Mouse (Mus musculus) MEL (cell line): ENCODE measurements around the gene Ttc9. TPM values are rescaled to one million over a fixed set of nuclear protein-coding genes. Genes with fewer than 3 reads are reported as not detected.

ENCODE experiments used
- DNase-seq: peaks from one replicate; pipeline ENCODE4 v3.0.0; 2011; ENCODE audit warnings: low read depth, low spot score
- H3K27ac ChIP-seq: 2 replicates; pipeline ENCODE4 v1.5.1; 2012; ENCODE audit warnings: low read depth, mild to moderate bottlenecking, control low read depth, low read length, moderate library complexity; ENCODE audit not compliant: control insufficient read depth
- H3K27me3 ChIP-seq, 2 experiments: fragments of 150-350 bp in 1 of 2; sonication (generic) in 1 of 2; 2 replicates each; pipeline ENCODE4 v1.6.1; 2012; ENCODE audit warnings: low read length in 2 of 2, mild to moderate bottlenecking in 2 of 2, improper control_type of control experiment in 1 of 2, moderate library complexity in 1 of 2; ENCODE audit not compliant: insufficient read depth in 2 of 2, control insufficient read depth in 1 of 2
- H3K36me3 ChIP-seq, 2 experiments: 2 replicates each; pipeline ENCODE4 v1.6.1; 2012 to 2014; ENCODE audit warnings: low read length in 2 of 2, improper control_type of control experiment in 1 of 2, inconsistent platforms in 1 of 2, mild to moderate bottlenecking in 1 of 2; ENCODE audit not compliant: insufficient read depth in 2 of 2, control insufficient read depth in 1 of 2
- H3K4me1 ChIP-seq, 2 experiments: fragments of 150-350 bp in 1 of 2; sonication (generic) in 1 of 2; 2 replicates each; pipeline ENCODE4 v1.6.1; 2012; ENCODE audit warnings: low read length in 2 of 2, improper control_type of control experiment in 1 of 2, mild to moderate bottlenecking in 1 of 2; ENCODE audit not compliant: insufficient read depth in 2 of 2, control insufficient read depth in 1 of 2
- H3K4me3 ChIP-seq, 2 experiments: fragments of 150-350 bp in 1 of 2; sonication (generic) in 1 of 2; 2 replicates each; pipeline ENCODE4 v1.5.1; 2012; ENCODE audit warnings: low read depth in 2 of 2, low read length in 2 of 2, mild to moderate bottlenecking in 2 of 2, moderate library complexity in 2 of 2, control low read depth in 1 of 2, improper control_type of control experiment in 1 of 2; ENCODE audit not compliant: control insufficient read depth in 1 of 2, insufficient read depth in 1 of 2
- H3K79me2 ChIP-seq: 2 replicates; pipeline ENCODE4 v1.6.1; 2012; ENCODE audit warnings: mild to moderate bottlenecking, low read length, moderate library complexity; ENCODE audit not compliant: control insufficient read depth, poor library complexity, insufficient read depth
- H3K9ac ChIP-seq: 2 replicates; pipeline ENCODE4 v1.6.1; 2012; ENCODE audit warnings: low read depth, mild to moderate bottlenecking, control low read depth, low read length, moderate library complexity; ENCODE audit not compliant: control insufficient read depth, poor library complexity, severe bottlenecking
- H3K9me3 ChIP-seq: fragments of 150-350 bp; sonication (generic); replicated peaks from 2 replicates; pipeline ENCODE4 v1.6.1; 2012; ENCODE audit warnings: mild to moderate bottlenecking, low read length, improper control_type of control experiment, moderate library complexity; ENCODE audit not compliant: insufficient read depth
- CTCF ChIP-seq, 3 experiments: IDR thresholded peaks in 2 of 3; conservative IDR thresholded peaks in 1 of 3; 2 replicates each; pipeline ENCODE4 v1.5.1; 2011 to 2012; ENCODE audit warnings: low read length in 3 of 3, low read depth in 2 of 3, mild to moderate bottlenecking in 2 of 3, improper control_type of control experiment in 1 of 3, inconsistent platforms in 1 of 3, mixed read lengths in 1 of 3, moderate library complexity in 1 of 3; ENCODE audit not compliant: control insufficient read depth in 1 of 3, insufficient read depth in 1 of 3, poor library complexity in 1 of 3, severe bottlenecking in 1 of 3
- E2F4 ChIP-seq: IDR thresholded peaks from 2 replicates; pipeline ENCODE4 v1.6.1; 2011; ENCODE audit warnings: low read depth, low read length, improper control_type of control experiment, borderline replicate concordance
- ELF1 ChIP-seq: IDR thresholded peaks from 2 replicates; pipeline ENCODE4 v1.6.1; 2014; ENCODE audit warnings: low read depth, mild to moderate bottlenecking, inconsistent platforms, low read length, improper control_type of control experiment, moderate library complexity
- EP300 ChIP-seq, 2 experiments: IDR thresholded peaks; 2 replicates each; pipeline ENCODE4 v1.6.1; 2011; ENCODE audit warnings: improper control_type of control experiment in 2 of 2, low read length in 2 of 2, low read depth in 1 of 2, mild to moderate bottlenecking in 1 of 2
- ETS1 ChIP-seq: IDR thresholded peaks from 2 replicates; pipeline ENCODE4 v1.6.1; 2012; ENCODE audit warnings: low read depth, mild to moderate bottlenecking, inconsistent platforms, low read length, improper control_type of control experiment, moderate library complexity
- GABPA ChIP-seq: IDR thresholded peaks from 2 replicates; pipeline ENCODE4 v1.6.1; 2012; ENCODE audit warnings: low read depth, mild to moderate bottlenecking, inconsistent platforms, low read length, improper control_type of control experiment, moderate library complexity
- HCFC1 ChIP-seq: IDR thresholded peaks from 2 replicates; pipeline ENCODE4 v1.6.1; 2012; ENCODE audit warnings: low read depth, mild to moderate bottlenecking, inconsistent platforms, low read length, improper control_type of control experiment, moderate library complexity
- JUND ChIP-seq: IDR thresholded peaks from 2 replicates; pipeline ENCODE4 v1.6.1; 2011; ENCODE audit warnings: low read depth, mild to moderate bottlenecking, improper control_type of control experiment, low read length
- MEF2A ChIP-seq: IDR thresholded peaks from 2 replicates; pipeline ENCODE4 v1.6.1; 2014; ENCODE audit warnings: low read depth, mild to moderate bottlenecking, inconsistent platforms, low read length, improper control_type of control experiment; ENCODE audit not compliant: poor library complexity, insufficient replicate concordance, severe bottlenecking; ENCODE audit errors: extremely low read depth
- MYB ChIP-seq: IDR thresholded peaks from 2 replicates; pipeline ENCODE4 v1.6.1; 2011; ENCODE audit warnings: mild to moderate bottlenecking, low read depth, low read length, improper control_type of control experiment
- MYC ChIP-seq: IDR thresholded peaks from 2 replicates; pipeline ENCODE4 v1.6.1; 2011; ENCODE audit warnings: low read depth, mild to moderate bottlenecking, low read length, improper control_type of control experiment, moderate library complexity
- NELFE ChIP-seq: IDR thresholded peaks from 2 replicates; pipeline ENCODE4 v1.6.1; 2011; ENCODE audit warnings: low read depth, low read length, improper control_type of control experiment
- POLR2AphosphoS2 ChIP-seq: IDR thresholded peaks from 2 replicates; pipeline ENCODE4 v1.6.1; 2011; ENCODE audit warnings: low read length, improper control_type of control experiment
- RAD21 ChIP-seq: IDR thresholded peaks from 2 replicates; pipeline ENCODE4 v1.6.1; 2011; ENCODE audit warnings: mild to moderate bottlenecking, low read depth, low read length, improper control_type of control experiment
- RCOR1 ChIP-seq: IDR thresholded peaks from 2 replicates; pipeline ENCODE4 v1.6.1; 2012; ENCODE audit warnings: low read depth, mild to moderate bottlenecking, inconsistent platforms, low read length, improper control_type of control experiment
- TAL1 ChIP-seq: IDR thresholded peaks from 2 replicates; pipeline ENCODE4 v1.6.1; 2012; ENCODE audit warnings: mild to moderate bottlenecking, inconsistent platforms, low read length, moderate library complexity, mixed read lengths
- TBP ChIP-seq: IDR thresholded peaks from 2 replicates; pipeline ENCODE4 v1.8.0; 2011; ENCODE audit warnings: low read depth, low read length, improper control_type of control experiment
- UBTF ChIP-seq: IDR thresholded peaks from 2 replicates; pipeline ENCODE4 v1.6.1; 2012; ENCODE audit warnings: low read depth, mild to moderate bottlenecking, inconsistent platforms, low read length, improper control_type of control experiment, moderate library complexity, borderline replicate concordance; ENCODE audit not compliant: insufficient read depth
- ZKSCAN1 ChIP-seq: IDR thresholded peaks from 2 replicates; pipeline ENCODE4 v1.6.1; 2012; ENCODE audit warnings: low read depth, mild to moderate bottlenecking, inconsistent platforms, low read length, improper control_type of control experiment, moderate library complexity
- ZNF384 ChIP-seq: IDR thresholded peaks from 2 replicates; pipeline ENCODE4 v1.6.1; 2012; ENCODE audit warnings: low read depth, mild to moderate bottlenecking, inconsistent platforms, low read length, improper control_type of control experiment
- polyA plus RNA-seq, 2 experiments: library from polyadenylated mRNA; stranded (reverse) in 1 of 2; unstranded in 1 of 2; fragments of >175 nt in 1 of 2; fragments of >200 nt in 1 of 2; gene quantifications; 2 replicates each; pipeline versions ENCODE4 v1.2.1 to v1.2.4; 2012; ENCODE audit warnings: low replicate concordance in 2 of 2, low read depth in 1 of 2; ENCODE audit not compliant: insufficient read length in 2 of 2, insufficient read depth in 1 of 2, missing spikeins in 1 of 2
- total RNA-seq: library from RNA; depleted of rRNA; stranded (reverse); fragments of 300-350 nt; gene quantifications from 2 replicates; pipeline ENCODE4 v1.2.3, GENCODE M21; 2012

Ttc9 gene
- total and polyA plus RNA-seq, 3 experiments = not detected

- H3K4me3 ChIP-seq = no peak overlapping the region
- TF ChIP-seq RAD21 (no peak), HCFC1 (no peak), ZKSCAN1 (no peak), TAL1 (no peak), JUND (no peak), NELFE (no peak), CTCF (IDR thresholded peaks at IDR 0.05 in 2 of 3, conservative IDR thresholded peaks at IDR 0.05 in 1 of 3; ENCODE audit: control insufficient read depth in 1 of 3, insufficient read depth in 1 of 3, low read depth in 2 of 3, low read length in 3 of 3, poor library complexity in 1 of 3, severe bottlenecking in 1 of 3) (no peak), RCOR1 (no peak), UBTF (no peak), POLR2AphosphoS2 (no peak), EP300 (IDR thresholded peaks at IDR 0.05; ENCODE audit: low read depth in 1 of 2, low read length in 2 of 2) (no peak), GABPA (no peak), MEF2A (no peak), TBP (no peak), MYB (no peak), E2F4 (no peak), MYC (no peak), ZNF384 (no peak), ELF1 (no peak)
- H3K36me3 ChIP-seq = no peaks in the 10 kb centered on the region
- no peaks in the 10 kb centered on the region for H3K79me2 ChIP-seq
- no peaks in the 10 kb centered on the region for H3K9me3 ChIP-seq
- H3K27ac ChIP-seq = no peak overlapping the region
- H3K9ac ChIP-seq = no peak overlapping the region
- H3K4me1 ChIP-seq = no peaks in the 10 kb centered on the region
- no peak for DNase-seq
- H3K27me3 ChIP-seq = peaks cover 0 to 1% of the 10 kb centered on the region in 2 experiments; a peak in 2 of 4 replicates
Measured at GRCm38 (mm10) chr12:81687873-81688272, 56.8 kb downstream of the Ttc9 start.

- peaks cover 0 to 1% of the 10 kb centered on the region in 2 experiments; a peak in 2 of 4 replicates for H3K27me3 ChIP-seq
- H3K79me2 ChIP-seq = no peaks in the 10 kb centered on the region
- no peak for TF ChIP-seq ETS1
- no peak for TF ChIP-seq ELF1
- no peak for DNase-seq
- no peak overlapping the region for H3K9ac ChIP-seq
- no peak overlapping the region for H3K4me3 ChIP-seq
- H3K27ac ChIP-seq = no peak overlapping the region
- H3K4me1 ChIP-seq = no peaks in the 10 kb centered on the region
- H3K36me3 ChIP-seq = no peaks in the 10 kb centered on the region
- H3K9me3 ChIP-seq = no peaks in the 10 kb centered on the region
Measured at GRCm38 (mm10) chr12:81688537-81688936, 57.5 kb downstream of the Ttc9 start.
